Mouse (Mus musculus) kidney, postnatal 36 days (tissue): ENCODE measurements at regions not wholly inside any gene's neighbourhood (a gene's known extent, or its start where the extent isn't known, plus 50 kb on each side); places are given as distances from the start of the nearest gene placed in this dataset.

Source experiments
- DNase-seq, 2 experiments: peaks; one replicate each; pipeline ENCODE4 v3.0.0; 2021 to 2022; ENCODE audit warnings: mixed read lengths in 2 of 2

DNA sequence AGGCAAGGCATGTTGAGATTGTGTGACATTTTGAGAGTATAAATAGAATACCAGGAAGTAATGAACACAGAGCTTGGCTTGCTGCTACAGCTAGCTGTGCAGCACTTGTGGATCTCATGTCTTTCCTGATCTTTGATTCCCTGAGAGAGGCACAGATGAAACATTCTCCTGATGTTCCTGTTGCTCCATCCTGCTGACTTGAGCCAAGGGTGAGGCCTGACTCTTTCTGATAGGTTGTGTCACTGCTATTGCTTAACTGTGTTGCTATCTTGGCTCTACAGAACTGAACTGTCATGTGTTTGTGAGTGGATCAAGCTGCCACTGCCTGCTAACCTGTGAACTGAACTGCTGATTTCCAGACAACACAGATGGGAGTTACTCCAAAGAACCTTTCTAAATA is 344.5 kb upstream of the Robo1 start:
- no peak for DNase-seq

- DNase-seq = no peak
These were observed 334.3 kb upstream of the Robo1 start for GRCm38 (mm10) chr16:71973811-71974210.

- DNase-seq = no peak
These were observed 310.4 kb upstream of the Robo1 start for GRCm38 (mm10) chr16:71997634-71998278.

- no peak for DNase-seq
These were observed 280.5 kb upstream of the Robo1 start for GRCm38 (mm10) chr16:72027404-72028215.

DNA sequence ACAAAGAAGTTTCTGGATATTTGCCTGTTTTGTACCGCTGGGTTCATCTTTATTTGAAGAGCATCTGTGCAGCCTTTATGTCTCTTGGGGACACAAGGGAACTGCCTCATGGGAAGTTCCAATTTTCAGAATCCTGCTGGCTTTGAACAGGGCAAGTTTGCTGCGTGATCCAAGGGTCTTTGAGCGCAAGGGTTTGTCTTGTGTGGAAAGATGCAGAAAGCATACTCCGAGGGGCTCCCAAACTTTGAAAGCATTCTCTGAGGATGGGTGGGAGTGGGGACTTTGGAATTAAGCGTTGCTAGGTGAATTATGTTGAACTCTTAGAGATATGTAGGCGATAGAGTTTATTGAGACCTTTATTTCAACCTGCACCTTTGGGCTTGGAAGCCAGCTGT is 279.9 kb upstream of the Robo1 start:
- no peak for DNase-seq

GRCm38 (mm10) chr16:72028798-72029197 is 279.3 kb upstream of the Robo1 start:
- no peak for DNase-seq

- no peak for DNase-seq
These were observed 278.8 kb upstream of the Robo1 start for GRCm38 (mm10) chr16:72029273-72029672.

- DNase-seq = no peak
These were observed 239.9 kb upstream of the Robo1 start for GRCm38 (mm10) chr16:72068254-72068653.

DNA sequence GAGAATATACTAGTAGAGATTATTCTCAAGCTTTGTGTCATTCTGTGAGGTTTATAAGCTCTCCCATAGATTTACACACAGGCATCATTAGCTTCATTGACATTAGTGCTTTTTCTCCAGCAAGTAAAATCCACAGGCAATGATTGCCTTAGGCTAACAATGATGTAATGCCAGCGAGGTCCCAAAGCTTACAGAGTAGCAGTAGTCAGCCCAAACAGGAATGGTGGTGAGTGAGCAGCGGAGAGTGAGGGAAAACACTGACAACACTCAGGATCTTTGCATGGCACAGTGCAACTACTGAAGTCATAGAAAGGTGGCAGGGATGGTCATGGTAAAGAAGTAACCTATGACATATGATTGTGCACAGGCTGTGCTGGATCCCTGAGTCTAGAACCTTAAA is 238.5 kb upstream of the Robo1 start:
- no peak for DNase-seq

GRCm38 (mm10) chr16:72071756-72072471 is 236.2 kb upstream of the Robo1 start:
- no peak for DNase-seq

- no peak for DNase-seq
These were observed 222.9 kb upstream of the Robo1 start for GRCm38 (mm10) chr16:72085181-72085580.

GRCm38 (mm10) chr16:72088053-72088452 is 220.1 kb upstream of the Robo1 start:
- no peak for DNase-seq

- DNase-seq = no peak
These were observed 219.2 kb upstream of the Robo1 start for GRCm38 (mm10) chr16:72088916-72089315.
